Mouse (Mus musculus) bone marrow, adult 2 months (tissue): ENCODE measurements around the gene Ripor1. TPM values are rescaled to one million over a fixed set of nuclear protein-coding genes. Genes with fewer than 3 reads are reported as not detected.

Experiments
- H3K27ac ChIP-seq: fragments of 200-500 bp; 2 replicates; pipeline ENCODE4 v1.5.1; 2012; ENCODE audit warnings: low read depth, mild to moderate bottlenecking, control low read depth, inconsistent platforms, low read length; ENCODE audit not compliant: control insufficient read depth, poor library complexity, insufficient read depth
- H3K4me1 ChIP-seq: fragments of 200-500 bp; 2 replicates; pipeline ENCODE4 v1.6.1; 2011; ENCODE audit warnings: low read length; ENCODE audit not compliant: control insufficient read depth, insufficient read depth
- H3K4me3 ChIP-seq: fragments of 200-500 bp; replicated peaks from 2 replicates; pipeline ENCODE3; 2011; ENCODE audit warnings: mild to moderate bottlenecking, low read depth, low read length, control low read depth; ENCODE audit not compliant: control insufficient read depth
- CTCF ChIP-seq: fragments of 200-500 bp; IDR thresholded peaks from 2 replicates; pipeline ENCODE4 v1.5.1; 2011; ENCODE audit warnings: low read length, control low read depth; ENCODE audit not compliant: control insufficient read depth, insufficient read depth
- POLR2A ChIP-seq: fragments of 200-500 bp; IDR thresholded peaks from 2 replicates; pipeline ENCODE4 v1.6.1; 2011; ENCODE audit warnings: low read depth, mild to moderate bottlenecking, control low read depth, low read length, borderline replicate concordance; ENCODE audit not compliant: control insufficient read depth
- WGBS: fragments of 180-500 bp; shearing (Covaris S2); methylation state at CpG from one replicate; pipeline ENCODE4 v1.1.7; 2018; 5-methylcytosine and 5-hydroxymethylcytosine counted together
- polyA plus RNA-seq: library from polyadenylated mRNA; stranded (reverse); fragments of >200 nt; gene quantifications from 2 replicates; pipeline ENCODE4 v1.2.4, GENCODE M21; 2011; ENCODE audit warnings: low replicate concordance; ENCODE audit not compliant: missing spikeins, insufficient read depth, insufficient read length

Ripor1 gene
- polyA plus RNA-seq, 1 experiment = 23.1 TPM

- H3K4me1 ChIP-seq = peaks cover 2% of the 10 kb centered on the region
These were observed 33.2 kb upstream of the Ripor1 start for GRCm38 (mm10) chr8:105571810-105572209.

GRCm38 (mm10) chr8:105573427-105573826 is 31.6 kb upstream of the Ripor1 start:
- H3K4me1 ChIP-seq = no peaks in the 10 kb centered on the region
- TF ChIP-seq POLR2A (no peak), CTCF (no peak)
- H3K27ac ChIP-seq = no peak overlapping the region
- no peak overlapping the region for H3K4me3 ChIP-seq

More at GRCm38 (mm10) chr8:105571810-105572209, 33.2 kb upstream of the Ripor1 start:
- Histone ChIP-seq H3K27ac (no peak overlapping the region), H3K4me3 (no peak overlapping the region)
- no peak for TF ChIP-seq POLR2A
- no peak for TF ChIP-seq CTCF
- WGBS = 75% methylated on average over 9 of the region's 9 CpGs

GRCm38 (mm10) chr8:105574741-105575140 is 30.3 kb upstream of the Ripor1 start:
- TF ChIP-seq CTCF (no peak), POLR2A (no peak)
- WGBS = 79% methylated on average over 6 of the region's 6 CpGs

GRCm38 (mm10) chr8:105575538-105575937 is 29.5 kb upstream of the Ripor1 start:
- no peak overlapping the region for H3K27ac ChIP-seq
- H3K4me3 ChIP-seq = no peak overlapping the region
- no peaks in the 10 kb centered on the region for H3K4me1 ChIP-seq
- no peak for TF ChIP-seq CTCF
- TF ChIP-seq POLR2A = no peak
- WGBS = 85% methylated on average over 3 of the region's 3 CpGs

More at GRCm38 (mm10) chr8:105574741-105575140, 30.3 kb upstream of the Ripor1 start:
- Histone ChIP-seq H3K4me1 (no peaks in the 10 kb centered on the region), H3K27ac (no peak overlapping the region), H3K4me3 (no peak overlapping the region)

- no peaks in the 10 kb centered on the region for H3K4me1 ChIP-seq
- WGBS = 30% methylated on average over 3 of the region's 3 CpGs
- TF ChIP-seq POLR2A (no peak), CTCF (no peak)
These were observed 25.3 kb upstream of the Ripor1 start for GRCm38 (mm10) chr8:105579719-105580118.

GRCm38 (mm10) chr8:105592431-105592830 is 12.6 kb upstream of the Ripor1 start:
- Histone ChIP-seq H3K4me3 (no peak overlapping the region), H3K27ac (no peak overlapping the region), H3K4me1 (no peaks in the 10 kb centered on the region; the same call in 1 of the 2 replicates)
- TF ChIP-seq POLR2A (no peak), CTCF (no peak)
- WGBS = 78% methylated on average over 2 of the region's 2 CpGs

More at GRCm38 (mm10) chr8:105579719-105580118, 25.3 kb upstream of the Ripor1 start:
- Histone ChIP-seq H3K27ac (no peak overlapping the region), H3K4me3 (no peak overlapping the region)

- TF ChIP-seq POLR2A (no peak), CTCF (no peak)
- Histone ChIP-seq H3K4me1 (no peaks in the 10 kb centered on the region; the same call in 1 of the 2 replicates), H3K27ac (no peak overlapping the region), H3K4me3 (no peak overlapping the region)
- 76% methylated on average over 15 of the region's 15 CpGs for WGBS
These were observed 11.2 kb upstream of the Ripor1 start for GRCm38 (mm10) chr8:105593859-105594258.

GRCm38 (mm10) chr8:105594451-105595242 is 10.4 kb upstream of the Ripor1 start:
- TF ChIP-seq POLR2A (no peak), CTCF (no peak)
- Histone ChIP-seq H3K27ac (no peak overlapping the region), H3K4me1 (no peaks in the 10 kb centered on the region; the same call in 1 of the 2 replicates), H3K4me3 (no peak overlapping the region)
- WGBS = 81% methylated on average over 18 of the region's 18 CpGs
